Mouse (Mus musculus): ENCODE data around the gene Gm5294.

DNA sequence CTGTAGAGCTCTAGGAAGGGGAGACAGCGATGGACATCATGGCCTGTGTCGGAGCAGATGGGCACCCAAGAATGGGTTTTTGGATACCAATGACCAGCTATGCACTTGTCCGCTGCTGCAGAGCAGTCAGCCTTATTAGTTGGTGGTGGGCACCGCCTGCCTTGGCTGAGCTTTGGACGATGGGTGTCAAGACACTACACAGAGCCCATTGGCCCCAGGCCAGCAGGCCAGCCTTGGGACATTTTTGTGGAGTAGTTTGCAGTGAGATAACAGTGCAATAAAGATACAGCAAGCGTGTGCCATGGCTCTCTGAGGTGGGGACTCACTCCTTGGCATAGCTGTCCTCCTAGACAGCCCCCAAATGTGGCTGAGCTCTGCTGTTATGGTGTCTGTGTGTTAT is 10.1 kb upstream of the Gm5294 start:
- TF ChIP-seq CTCF (IDR thresholded peaks at IDR 0.05; ENCODE audit: borderline replicate concordance, extremely low read depth, insufficient read depth, insufficient read length), result no peak
- no peak for TF ChIP-seq POLR2A (IDR thresholded peaks at IDR 0.05; ENCODE audit: borderline replicate concordance, extremely low read depth, insufficient read depth, insufficient read length, poor library complexity, severe bottlenecking)

All from brain, embryonic 14.5 days (tissue).